Mouse (Mus musculus) spleen, adult 12 weeks (tissue): Measurements from ENCODE around the gene Trex1.
A peak's percentile ranks its signal among the peaks of the same experiment; 100 is the strongest.

Source experiments
- DNase-seq: peaks from one replicate; pipeline ENCODE4 v3.0.0; 2022; ENCODE audit warnings: low spot score

Gene Trex1

DNA sequence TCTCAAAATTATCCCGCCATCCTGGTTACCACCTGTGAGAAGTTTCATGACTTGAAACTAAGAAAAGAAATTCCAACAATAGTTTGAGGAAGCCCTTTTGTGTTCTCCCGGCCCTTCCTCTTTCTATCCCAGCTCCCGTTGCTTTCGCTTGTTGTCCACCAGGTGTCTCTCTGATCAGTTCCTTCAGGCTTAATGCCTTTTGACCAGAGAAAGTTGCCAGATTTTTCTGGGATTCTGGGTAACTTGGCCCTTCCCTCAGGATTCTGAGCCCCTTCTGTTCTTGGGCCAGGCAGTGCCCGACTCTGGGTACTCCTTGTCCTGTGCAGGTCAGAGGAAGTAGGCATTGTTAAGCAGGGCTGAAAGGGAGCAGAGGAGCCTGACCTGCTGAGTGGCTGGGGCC, 28.5 kb upstream of the Trex1 start:
- DNase-seq: no peak

DNA sequence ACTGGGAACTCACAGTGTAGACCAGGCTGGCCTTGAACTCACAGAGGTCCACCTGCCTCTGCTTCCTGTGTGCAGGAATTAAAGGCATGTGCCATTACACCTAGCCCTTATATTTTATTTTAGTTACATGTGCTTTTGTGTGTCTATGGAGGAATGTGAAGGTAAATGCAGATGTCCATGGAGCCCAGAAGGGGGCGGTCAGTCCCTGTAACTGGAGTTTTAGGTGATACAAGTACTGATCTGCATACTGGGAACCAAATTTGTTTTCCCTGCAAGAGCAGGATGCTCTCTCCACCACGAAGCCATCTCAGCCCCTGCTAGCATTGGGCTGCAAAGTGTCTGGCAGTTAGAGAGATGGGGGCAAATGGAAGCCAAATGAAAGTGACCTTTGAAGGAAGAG, 25.4 kb upstream of the Trex1 start:
- no peak for DNase-seq

DNA sequence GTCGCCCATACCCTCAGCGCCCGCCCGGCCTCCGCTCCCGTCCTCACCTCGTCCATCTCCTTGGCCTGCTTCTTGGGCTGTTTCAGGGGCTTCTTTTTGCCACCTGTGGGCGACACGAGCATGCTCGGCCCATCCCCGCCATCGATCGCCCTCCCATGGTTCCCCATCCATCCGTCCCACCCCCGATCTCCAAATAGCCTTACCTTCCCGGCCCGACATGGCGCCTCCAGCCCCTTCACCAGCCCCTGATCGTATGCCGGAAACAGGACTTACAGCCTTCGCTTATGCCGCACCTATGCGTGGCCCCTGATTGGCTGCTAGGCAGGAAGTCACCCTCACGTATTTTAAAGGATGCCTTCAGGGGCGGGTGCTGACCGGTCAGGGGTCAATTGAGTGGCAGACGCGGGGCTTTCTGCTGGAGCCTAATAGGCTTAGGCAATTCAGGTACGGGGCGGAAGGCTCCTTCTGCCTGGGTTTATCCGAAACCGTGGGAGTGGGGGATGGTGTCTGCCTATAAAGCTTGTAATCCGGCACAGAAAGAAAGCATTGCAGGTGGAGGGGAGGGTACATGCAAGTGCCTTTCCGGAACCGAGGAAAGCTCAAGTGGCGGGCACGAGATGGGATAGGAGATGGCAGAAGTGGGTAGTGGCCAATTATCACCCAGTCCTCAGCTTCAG, 22.7 kb upstream of the Trex1 start, which contains the start of the genes Ccdc51 and Tma7:
Ccdc51 (plus strand) TSS at position 370 of the 677 bp plus-strand sequence.
Tma7 (minus strand) TSS at position 464 of the 677 bp plus-strand sequence.
- peak; percentile 77 for DNase-seq

DNA sequence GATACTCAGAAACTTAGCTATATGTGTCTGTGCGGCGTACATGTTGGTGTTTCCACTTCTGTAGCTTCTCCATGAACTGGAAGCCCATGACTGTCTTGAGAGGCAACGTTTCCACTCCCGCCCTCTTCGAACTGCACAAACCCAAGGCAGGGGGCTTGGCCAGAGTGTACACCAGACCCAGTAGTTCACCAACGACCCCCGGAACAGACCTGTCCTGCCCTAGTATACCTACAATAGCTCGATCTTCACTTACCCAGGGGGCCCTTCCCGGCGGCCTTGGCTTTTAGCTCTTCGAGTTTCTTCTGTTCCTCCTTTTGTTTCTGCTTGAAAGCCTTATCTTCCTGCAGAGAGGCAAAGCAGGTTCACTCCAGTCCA, 22.2 kb upstream of the Trex1 start:
- DNase-seq: no peak

DNA sequence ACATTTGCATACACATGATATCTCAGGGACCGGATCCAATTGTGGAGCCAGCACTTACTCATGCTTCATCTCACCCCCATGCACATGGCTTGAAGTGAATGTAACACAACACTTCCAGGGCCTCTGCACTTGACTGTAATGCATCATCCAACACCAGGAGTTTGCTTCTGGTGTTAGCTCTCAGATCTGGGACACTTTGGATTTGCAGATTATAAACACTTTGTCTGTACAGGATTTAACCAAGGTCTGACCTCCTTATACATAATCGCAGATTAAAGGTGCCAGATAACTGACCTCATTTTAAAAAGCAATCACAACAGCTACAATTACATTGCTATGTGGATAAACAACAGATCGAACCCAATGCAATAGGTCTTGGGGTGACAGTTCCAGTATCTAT, 21.0 kb upstream of the Trex1 start:
- DNase-seq: no peak

DNA sequence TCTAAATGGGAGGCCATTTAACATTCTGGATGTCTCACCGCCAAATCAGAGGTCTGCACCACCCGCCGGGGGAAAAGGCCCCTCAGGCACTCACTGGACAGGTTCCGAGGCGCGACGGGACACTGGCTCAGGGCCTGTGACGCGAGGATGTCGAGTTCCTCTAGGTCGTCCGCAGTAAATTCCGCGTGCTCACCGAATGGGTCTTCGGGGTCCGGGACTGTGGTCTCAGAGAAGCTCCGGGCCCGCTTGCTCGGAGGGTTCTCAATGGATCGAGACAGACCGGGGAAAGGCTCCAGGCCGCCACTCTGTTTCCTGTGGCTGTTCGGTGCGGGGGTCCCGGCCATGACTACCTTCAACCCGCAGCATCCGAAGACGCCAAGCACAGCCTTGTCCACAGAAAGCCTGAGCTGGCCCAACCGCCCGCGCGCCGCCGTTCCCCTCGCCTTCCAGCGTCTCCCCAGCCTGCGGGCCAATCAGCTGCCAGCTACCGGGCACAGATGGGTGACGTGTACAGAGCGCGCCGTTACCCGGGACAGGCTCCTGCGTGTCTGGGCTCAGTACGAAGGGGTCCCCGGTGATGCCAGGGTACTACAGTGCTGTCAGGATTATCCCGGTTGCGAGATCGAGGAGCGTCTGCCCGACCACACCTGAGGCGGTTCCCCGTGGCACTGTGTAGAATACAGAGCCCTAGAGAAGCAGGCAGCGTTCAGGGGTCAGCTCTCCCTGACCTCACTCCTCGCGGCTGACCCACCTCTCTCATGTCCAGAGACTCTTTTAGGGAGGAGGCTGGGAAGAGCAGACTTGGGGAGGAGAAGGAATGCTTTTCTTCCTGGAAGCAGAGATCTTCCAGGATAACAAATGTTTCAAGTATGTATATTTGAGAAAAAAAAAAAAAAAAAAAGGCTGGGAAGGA, 14.4 kb upstream of the Trex1 start, which contains the start of gene Atrip:
Atrip (minus strand) TSS at position 464 of the 913 bp plus-strand sequence.
- DNase-seq: peak; percentile 81

DNA sequence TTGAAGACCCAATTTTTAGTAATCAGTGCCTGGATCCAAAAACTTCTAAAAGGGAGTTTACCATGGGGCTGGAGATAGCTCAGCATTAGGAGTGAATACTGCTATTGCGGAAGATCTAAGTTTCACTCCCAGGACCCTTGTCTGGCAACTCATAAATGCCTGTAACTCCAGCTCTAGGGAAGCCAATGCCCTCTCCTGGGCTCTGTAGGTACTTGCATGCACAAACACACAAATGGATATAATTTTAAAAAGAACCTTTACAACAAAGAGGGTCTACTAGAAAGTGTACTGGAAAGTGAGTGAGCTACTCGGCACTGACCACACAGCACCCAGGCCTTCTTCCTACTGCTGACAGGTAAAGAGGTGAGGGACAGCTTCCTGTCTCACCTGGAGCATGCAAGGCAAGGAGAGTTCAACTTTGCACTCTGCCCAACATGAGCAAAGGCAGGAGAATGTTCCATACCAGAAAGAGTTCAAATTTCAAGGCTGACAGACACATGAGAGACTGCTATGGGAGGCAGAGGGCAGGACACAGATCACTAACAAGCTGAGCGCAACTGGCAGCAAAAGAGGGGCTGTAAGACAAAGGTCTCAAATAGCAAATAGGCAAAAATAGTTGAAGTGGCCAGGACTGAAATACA, 8.7 kb upstream of the Trex1 start:
- no peak for DNase-seq

DNA sequence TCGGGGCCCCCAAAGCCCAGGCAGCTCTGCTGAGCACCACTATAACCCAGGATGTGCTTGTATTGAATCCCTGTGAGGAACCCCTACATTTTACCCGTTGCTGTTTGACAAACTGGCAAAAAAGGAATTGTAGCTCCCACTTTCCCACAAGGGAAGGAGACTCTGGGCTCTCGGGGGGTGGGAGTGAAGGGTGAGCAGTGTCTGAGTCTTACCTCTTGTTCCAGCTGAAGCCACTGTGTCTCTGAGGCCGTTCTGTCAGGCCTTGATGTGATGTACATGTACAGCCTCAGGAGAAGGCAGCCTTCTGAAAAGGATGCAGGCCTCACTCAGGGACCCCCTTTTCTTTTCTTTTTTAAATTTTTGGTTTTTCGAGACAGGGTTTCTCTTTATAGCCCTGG, 1.4 kb upstream of the Trex1 start:
- DNase-seq: no peak

DNA sequence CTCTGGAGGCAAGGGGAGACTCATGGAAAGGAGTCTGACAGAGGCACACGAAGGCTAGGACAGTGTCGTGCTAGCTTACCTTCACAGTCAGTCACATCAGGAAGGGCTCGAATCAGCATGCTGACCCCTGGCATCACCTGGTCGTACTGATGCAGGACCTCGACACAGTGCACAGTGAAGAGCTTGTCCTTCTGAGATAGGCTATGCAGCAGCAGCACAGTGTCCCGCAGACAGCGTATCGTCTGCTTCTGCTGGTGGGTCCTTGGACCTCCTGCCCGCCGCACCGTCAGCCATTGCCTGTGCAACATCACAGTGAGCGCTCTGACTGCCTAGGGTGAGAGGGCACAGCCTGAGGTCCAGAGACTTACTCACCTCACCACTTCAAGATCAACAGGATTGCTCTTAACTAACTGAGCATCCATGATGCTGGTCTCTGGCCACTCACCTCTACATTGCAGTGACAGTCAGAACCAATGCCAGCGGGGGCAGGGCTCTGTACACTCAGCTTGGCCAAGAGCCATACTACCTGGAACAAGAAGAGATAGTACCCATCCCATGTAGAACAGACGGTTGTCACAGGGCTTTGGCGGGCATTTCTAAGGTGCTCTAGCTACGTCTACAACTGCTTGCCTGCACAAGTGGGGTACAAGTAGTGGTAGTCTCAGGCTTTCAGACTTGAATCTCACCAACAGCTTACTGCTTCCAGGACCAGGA, 807 bp upstream of the Trex1 start:
- no peak for DNase-seq

DNA sequence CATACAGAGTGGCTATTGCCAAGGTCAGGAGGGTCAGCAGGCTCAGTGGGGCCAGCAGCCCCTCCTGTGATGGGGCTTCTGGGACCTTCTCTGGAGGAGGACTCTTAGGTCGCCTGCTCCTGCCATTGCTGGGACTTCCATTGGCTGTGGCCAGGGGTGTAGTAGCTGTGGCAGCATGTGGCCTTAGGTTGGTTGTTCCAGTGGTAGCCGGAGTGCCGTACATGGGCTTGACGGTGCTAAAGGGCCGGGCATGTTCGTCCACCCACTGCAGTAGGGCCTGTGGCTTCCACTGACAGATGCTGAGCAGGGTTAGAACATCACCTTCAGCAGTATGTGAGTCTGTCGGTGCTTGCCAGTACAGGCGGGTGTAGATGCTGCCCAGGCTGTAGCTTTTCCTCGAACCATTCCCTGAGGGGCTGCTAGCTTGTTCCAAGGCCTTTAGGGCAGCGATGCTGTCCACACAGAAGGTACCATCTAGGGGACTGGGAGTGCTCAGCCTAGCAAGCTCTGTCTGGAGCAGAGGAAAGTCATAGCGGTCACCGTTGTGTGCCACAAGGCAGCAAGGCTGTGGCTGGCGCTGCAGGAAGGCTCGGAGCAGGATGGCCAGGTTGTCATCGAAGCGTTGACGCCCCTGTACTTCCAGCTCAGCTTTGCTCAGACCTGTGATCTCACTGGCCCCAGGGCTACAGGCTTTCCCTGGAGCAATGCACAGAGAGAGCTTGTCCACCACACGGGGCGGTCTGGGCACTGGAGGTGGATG, 1.3 kb downstream of the Trex1 start:
- DNase-seq: no peak

DNA sequence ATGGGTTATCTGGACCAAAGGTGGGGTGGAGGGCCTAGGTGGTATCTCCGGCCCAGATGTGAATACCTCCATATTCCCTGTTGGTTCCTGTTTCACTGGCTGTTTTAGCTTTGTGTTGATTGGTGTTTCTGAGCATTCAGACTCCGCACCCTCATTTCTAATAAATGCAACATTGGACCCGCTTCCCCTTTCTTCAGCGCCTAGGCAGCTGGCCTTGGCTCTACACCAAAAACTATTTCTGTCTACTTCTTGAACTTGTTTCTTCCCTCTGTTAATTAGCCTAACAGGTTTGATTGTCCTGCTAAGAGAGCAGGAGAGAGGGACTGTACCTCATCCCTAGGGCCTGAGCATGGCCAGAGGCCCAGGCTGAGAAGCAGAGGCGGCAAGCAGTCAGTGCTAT, 2.0 kb downstream of the Trex1 start:
- DNase-seq: no peak

DNA sequence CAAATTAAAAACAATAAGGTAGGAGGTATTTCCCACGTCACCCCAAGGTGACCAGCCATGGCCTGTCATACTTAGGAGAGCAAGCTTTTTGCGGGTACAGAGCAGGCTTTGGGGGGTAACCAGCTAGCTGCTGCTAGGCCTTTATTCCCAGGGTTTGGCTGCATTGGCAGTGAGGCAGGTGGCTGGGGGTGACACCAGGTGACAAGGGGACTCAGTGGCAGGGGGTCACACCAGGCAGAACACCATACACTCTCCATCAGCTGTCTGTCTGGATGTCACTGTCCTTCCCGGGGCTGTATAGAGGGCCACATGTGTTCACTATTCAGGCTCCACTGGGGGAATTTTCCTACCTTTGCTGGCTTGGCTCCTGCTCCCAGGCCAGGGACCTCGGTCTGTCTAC, 2.6 kb downstream of the Trex1 start:
- no peak for DNase-seq

DNA sequence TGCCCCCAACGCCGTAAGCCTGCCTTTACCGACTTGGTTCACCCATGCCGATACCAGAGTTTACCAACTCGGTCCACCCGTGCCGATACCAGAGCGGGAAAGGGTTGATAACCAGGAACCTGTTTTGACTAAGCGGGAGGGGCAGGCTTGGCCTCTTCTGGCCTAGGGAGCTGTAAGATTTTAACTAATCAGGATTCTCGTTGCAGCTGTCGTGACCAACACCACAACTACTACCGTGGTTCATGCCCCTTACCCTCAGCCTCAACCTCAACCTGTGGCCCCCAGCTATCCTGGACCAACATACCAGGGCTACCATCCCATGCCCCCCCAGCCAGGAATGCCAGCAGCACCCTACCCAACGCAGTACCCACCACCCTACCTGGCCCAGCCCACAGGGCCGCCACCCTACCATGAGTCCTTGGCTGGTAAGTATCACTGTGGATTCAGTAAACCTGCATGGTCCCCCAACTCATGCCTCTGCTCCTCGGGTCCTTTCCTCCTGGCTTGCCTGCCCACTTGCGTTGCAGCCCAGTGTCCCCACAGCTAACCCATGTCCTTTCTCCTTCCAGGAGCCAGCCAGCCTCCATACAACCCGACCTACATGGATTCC, 3.3 kb downstream of the Trex1 start:
- DNase-seq: no peak

DNA sequence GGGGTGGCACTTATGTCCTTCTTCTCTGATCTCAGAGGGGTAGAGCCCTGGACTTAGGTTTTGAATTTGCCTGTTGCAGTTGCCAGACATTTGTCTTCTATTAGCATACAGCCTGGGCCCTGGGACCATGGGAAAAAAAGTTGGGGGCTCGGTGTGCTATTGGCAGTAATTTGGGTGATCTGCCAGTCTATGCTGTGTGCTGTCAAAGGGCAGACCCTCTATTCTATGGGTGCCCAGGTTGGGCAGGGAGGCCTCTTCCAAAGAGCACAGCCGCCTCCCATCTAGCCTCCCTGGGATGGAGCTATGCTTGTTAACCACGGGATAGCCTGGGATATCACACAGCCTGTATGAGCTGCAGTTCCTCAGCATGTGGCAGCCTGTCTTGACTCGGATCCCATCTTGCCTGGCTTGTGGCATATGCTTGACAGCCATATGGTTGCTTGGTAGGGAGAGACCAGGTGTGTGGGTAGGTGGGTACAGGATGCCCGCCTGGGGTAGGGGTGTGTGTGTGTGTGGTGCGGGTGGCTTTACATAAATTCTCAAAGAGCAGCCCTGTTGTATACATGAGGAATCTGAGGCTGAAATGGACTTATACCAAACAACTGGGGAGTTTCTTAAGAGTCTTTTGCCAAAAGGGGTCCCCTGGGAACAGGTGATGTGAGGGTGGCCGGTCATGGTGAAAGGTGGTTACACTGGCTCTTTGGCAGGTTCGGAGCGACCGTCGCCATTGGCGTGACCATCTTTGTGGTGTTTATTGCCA, 4.1 kb downstream of the Trex1 start:
- no peak for DNase-seq

DNA sequence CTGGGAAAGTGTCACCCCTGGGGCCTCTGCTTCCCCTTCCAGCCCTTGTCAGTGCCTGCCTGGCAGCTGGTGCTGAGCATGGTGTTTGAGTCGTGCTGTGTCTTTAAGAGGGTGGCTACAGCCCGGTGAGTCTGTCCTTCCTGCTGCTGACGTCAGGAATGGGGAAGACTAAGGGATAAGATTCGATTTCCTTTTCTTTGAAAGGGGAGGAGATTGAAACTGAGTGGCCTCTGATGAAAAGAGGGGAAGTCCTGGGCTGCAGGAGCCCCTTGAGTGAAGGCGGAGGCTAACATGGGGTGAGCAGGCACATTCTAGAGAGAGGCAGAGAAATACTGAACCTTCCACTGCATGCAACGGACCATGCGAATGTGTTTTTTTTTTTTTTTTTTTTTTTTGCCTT, 4.8 kb downstream of the Trex1 start:
- DNase-seq: peak; percentile 47

DNA sequence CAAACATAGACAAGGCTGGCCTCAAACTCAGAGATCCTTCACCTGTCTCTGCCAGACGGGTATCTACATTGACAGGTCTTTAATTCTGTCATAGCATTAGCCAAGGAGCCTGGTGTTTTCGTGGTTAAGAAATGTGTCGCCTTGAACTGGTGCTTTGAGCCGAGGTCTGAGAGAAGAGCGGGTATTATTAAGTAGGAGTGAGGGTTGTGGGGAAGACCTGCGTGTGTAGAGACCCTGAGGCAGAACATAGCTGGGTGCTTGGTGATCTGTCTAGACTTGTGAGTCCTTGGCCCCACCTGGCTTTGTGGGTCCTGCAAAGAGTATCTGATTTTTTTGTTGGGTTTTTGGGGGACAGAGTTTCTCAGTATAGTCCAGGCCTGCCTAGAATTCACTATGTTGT, 5.7 kb downstream of the Trex1 start:
- DNase-seq: no peak

DNA sequence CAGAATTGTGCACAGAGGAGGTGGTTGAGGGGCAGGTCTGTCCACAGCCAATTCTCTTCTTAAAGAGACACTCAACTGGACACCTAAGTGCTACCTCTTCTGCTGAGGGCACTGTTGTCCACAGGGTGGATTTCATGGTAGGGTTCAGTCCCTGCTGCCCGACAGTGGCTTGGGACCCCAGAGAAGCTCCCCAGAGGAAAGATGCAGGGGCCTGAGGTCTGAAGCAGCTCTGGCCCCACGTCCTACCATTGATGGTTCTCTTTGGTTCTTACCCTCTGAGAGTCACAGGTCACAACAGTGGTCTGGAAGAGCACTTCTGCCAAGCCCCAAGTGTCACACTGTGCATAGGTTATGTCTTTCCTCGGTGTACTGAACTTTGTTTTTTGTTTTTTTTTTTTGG, 6.2 kb downstream of the Trex1 start:
- no peak for DNase-seq

DNA sequence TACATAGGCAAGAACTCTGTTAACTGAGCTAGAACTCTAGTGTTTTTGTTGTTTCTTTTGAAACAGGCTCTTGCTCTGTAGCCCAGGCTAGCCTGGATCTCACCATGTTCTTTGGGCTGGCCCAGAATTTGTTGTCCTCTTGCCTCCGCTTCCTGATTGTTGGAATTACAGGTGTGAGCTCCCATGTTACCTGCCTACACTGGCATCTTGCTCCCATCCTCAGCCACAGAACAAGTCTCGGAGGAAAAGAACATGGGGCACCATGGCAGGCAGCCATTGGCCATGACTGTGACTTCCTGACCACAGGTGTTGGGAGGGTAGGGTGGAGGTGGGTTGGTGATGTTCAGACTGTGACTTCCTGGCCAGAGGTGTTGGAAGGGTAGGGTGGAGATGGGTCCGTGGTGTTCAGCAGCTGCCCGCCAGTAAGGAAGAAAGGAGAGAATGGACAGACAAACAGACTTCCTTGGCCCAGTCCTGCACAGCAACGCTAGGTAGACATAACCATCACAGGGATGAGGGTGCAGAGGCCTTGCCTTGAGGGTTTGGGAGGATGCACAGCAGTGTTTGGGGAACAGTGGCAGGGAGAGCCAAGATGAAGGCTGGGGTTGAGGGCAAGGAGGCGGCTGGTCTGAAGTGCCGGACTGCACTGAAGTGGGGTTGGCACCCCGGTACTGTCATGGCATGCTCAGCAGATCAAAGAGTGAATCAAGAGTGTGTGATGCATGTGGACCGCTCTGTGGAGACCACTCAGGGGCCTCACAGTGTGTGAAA, 6.9 kb downstream of the Trex1 start:
- no peak for DNase-seq
